Mouse (Mus musculus): Measurements from ENCODE around the gene Dram1.

Gene Dram1

DNA sequence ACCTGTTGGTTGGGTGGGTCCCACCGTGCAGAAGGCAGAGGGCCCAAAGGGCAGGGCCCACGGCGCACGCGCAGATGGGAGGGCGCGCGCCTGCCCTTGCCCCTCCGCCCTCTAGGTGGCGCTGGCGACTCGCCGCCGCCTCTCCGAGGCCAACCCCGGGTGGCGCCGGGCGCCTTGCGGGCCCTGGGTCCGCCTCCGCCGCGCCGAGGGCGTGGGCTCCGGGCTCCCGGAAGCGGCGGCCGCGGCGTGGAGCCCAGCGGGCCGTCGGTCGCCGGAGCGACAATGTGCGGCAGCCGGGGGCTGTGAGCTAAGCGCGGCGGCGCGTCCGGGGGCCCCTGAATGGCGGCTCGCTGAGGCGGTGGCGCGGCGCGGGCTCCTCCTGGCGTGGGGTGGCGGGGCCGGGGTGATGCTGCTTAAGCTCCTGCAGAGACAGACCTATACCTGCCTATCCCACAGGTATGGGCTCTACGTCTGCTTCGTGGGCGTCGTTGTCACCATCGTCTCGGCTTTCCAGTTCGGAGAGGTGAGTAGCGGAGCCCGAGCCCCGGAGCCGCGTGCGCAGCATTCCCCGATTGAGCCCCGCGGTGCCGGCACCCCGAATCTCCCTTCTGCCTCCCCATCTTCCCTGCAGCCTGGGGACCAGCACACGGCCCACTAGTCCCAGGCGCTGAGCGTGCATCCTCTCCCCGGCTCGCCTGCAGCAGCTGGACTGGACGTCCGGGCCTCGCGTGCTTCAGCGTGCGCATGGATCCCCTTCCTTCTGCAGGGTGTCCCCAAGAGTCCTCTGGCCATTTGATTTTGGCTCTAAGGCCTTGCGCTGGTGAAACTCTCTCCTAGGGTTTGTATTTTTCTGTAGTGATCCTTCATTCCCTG lies at the start of gene Dram1, which contains the start of gene Gnptab:
TSS of gene Dram1 (minus strand) at position 68 of the 873 bp plus-strand sequence.
TSS of gene Gnptab (plus strand) at position 120 of the 873 bp plus-strand sequence.
- peak; percentile 88 for DNase-seq (ENCODE audit: low spot score)

DNA sequence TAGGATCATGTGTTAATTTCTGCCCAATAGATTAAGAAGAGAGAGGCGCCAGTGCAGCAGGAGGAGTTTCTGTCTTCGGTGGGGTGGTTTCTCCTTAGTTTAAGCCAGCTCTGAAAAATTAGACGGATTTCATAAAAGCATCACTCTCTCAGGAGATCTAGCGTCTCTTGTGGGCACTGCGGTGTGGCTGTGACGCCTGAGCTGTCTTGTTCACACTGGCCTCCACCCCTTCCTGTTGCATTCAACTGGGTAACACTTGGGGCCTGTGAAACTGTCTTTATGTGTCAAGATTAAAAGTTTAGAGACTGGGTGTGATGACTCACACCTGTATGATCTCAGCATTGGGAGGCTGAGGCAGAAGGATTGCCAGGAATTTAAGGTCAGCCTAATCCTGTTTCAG lies 49.1 kb upstream of the Dram1 start:
- no peak for DNase-seq (ENCODE audit: low spot score)

DNA sequence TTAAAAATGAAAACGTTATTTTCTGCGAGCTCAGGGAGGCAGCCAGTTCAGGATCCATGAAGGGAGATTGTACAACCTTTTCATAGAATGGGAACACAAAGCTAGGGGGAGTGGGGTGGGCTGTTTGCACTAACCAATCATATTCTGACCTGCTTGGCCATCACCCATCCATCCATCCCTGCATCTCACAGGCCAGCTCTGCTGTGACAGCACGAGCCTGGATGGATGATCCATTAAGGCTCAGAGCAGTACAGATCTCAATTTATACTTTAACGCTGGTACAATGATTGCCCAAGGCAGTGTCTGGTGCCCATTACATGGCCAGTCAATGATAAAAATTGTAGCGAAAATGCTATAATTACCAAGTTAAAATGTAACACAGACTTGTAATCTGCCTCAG lies 48.0 kb upstream of the Dram1 start:
- DNase-seq (ENCODE audit: low spot score): no peak

DNA sequence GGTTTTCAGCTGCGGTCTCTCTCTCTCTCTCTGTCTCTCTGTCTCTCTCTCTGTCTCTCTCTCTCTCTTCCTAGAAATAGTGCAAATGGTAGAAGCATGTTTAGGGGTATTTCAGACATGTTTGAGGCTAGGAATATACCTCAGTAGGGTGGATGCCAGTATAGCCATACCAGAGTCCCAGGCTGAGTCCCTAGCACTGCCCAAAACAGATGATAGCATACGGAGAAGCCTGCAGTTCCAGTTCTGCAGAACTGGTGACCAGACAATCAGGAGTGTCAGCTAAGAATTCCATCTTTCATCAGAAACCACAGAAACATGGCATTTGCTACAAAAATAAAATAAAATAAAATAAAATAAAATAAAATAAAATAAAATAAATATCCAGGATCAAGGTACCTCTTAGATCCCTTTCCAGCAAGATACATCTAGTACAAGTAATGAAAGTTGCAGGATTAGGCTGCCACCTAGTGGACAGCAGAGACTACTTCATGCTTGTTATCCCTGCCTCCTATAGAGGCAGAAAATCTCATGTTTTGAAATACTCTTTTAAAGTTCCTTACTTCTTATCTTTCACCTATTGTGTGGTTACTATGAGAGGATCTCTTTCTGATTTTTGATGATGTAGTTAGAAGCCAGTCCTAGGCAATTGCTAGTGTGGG lies 47.4 kb upstream of the Dram1 start:
- peak; percentile 43 for DNase-seq (ENCODE audit: low spot score)

DNA sequence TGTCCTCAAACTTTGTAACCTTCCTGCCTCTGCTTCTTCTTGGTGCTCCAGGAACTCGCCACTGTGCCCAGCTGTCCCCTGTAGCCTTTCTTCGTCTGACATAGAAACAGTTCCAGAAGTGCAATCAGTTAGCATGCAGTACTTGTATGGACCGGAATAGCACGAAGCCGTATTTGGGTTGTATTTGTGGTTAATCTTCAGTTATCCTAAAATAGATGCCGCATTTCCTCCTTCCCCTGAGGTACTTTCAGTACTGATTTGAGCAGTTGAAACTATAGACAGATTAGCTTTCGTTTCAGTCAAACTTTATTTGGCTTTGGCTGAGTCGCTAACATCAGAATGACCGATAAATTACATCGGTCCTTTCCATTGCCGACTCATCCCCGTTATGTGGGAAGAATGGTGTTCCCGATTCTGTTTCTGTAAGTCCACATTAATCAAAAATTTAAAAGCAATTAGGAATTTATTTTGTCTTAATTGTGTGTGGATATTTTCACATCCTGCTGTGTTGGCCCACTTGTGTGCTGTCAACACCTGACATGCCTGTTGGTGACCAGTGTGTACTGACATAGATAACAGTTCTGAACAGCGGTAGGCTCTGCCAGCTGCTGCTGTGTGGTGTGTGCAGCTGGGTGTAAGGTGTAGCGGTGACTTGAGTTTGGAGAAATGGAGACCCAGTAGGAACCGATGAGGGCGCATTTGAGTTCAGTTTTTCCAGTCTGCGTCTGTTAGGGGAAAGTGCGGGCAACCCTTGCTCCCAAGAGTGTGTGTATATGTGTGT lies 42.0 kb upstream of the Dram1 start:
- DNase-seq (ENCODE audit: low spot score): no peak

DNA sequence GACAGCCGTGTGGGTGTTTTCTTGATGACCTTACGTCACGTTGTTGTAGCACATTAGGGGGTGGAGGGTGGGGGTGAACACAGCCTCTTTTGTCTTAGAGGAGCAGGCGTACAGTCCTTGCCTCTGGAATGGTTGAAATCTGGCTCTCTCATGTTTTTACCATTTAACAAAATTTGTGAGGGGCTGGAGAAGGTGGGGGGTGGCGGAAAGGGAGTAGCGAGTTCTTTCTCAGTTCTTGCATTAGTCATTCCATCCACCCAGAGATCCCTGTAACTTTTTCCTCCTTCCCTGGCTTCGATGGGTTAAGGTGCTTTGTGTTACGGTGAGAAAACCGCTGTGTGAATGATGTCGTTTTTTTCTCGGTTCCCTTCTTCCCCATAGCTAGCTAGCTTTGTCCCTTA lies 41.3 kb upstream of the Dram1 start:
- no peak for DNase-seq (ENCODE audit: low spot score)

DNA sequence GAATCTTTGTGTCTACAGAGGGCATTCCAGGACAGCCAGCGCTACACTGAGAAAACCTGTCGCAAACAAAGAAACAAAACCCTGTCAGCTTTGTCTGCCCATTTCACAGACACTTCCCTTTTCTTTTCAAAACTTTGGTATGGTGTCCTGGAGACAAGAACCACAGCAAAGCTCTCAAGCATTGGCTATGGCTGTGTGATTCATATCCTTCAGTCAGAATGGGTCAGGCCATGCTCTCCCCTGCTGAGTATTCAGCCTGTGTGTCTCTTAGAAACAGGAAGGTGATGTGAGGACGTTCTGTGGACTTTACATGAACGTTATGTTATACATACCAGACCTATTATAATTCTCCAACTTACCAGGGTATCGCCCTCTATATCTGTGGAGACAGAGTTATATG lies 38.8 kb upstream of the Dram1 start:
- DNase-seq (ENCODE audit: low spot score): no peak

DNA sequence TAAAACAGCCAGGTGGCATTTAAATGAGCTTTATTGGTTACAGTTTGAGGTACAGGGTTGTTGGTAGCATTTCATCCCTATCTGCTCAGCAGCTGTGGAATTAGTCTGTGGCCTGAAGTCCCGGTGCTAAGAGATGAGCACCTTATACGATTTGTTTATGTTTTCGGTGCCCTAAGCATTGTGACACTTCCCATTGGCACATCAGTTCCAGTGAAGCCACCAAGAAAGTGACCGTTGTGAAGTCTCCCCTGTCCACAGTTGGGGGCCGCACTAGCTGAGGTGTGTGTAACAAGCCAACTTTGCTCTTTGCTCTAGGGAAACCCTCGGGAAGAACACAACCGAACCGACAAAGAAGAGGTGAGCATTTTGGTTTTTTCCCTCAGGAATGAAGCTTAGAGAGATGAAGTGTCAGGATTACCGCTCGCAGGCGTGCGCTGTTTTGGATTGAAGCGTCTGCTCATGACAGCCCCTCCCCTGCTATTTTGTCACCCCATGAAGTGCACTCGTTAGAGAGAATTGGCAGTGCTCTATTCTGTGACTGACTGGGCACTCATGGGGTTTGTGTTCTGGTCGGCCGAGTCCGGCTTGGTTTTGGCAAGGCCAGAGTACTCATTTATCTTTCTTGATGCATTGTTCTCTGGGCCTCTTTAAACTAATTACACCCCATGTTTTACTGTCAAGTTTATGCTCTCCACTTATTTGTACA lies 33.6 kb upstream of the Dram1 start:
- no peak for DNase-seq (ENCODE audit: low spot score)

DNA sequence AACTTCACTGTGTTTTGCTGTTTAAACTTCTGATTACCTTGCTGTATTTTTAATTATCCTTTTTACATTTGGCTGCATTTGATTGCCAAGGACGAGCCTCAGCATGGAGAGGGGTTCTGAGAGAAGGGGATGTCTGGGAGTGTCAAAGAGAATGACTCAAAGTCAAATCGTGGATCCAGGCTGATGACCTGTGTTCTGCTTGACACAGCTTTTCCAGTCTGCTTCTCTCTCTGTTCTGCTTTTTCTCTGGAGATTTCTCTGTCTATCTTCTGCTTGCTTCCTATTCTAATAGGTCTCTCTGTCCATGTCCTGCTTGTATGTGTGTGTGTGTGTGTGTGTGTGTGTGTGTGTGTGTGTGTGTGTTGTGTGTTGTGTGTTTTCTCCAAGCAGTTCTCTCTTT lies 30.9 kb upstream of the Dram1 start:
- no peak for DNase-seq (ENCODE audit: low spot score)

DNA sequence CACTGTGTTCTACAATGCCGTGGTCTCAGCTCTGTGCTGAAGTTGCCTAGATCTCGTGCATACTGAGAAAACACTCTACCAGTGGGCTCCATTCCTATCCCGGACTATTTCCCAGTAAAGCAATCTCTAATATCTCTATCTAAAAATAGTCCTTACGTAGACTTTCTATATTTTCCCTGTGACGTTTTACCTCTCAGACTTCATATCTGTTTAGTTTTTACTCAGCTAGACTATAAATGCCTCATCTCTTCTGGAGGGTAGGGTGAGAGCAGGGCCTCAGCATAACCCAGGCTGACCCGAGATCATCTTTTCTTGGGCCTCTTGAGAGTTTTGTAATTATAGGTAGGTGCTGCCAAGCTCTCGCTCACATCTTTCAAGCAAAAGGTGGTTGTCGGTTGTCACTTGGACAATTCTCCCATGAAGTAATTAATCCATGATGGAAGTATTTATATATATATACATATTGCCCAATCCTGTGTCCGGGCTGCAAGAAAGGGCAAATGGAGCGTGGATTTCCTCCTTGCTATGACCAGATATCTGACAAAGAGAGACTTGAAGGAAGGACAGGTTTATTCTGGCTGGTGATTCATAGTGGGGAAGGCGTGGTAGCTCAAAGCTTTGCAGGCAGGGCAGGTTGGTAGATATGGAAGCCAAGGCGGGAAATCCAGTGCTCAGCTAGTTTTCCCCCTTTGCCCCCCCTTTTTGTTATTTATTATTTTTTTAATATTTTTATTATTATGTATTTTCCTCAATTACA lies 29.2 kb upstream of the Dram1 start:
- no peak for DNase-seq (ENCODE audit: low spot score)

DNA sequence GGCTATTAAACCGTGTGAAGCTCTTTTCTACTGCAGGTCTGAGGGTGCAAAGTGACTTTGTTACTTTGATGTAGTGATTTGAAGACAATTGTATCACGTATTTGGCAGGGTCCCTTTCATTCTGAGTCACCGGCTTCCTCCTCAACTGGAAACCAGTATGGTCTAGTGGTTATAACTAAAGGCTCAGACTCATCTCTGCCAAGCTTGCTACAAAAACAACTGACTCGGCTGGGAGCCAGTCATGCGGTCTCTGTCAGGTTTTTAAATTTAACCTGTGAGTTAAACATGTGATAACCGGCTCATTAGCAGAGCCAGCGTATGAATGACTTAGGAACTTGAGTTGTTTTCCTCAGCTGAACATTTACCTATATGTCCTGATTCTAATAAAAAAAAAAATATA lies 26.9 kb upstream of the Dram1 start:
- peak; percentile 38 for DNase-seq (ENCODE audit: low spot score)

DNA sequence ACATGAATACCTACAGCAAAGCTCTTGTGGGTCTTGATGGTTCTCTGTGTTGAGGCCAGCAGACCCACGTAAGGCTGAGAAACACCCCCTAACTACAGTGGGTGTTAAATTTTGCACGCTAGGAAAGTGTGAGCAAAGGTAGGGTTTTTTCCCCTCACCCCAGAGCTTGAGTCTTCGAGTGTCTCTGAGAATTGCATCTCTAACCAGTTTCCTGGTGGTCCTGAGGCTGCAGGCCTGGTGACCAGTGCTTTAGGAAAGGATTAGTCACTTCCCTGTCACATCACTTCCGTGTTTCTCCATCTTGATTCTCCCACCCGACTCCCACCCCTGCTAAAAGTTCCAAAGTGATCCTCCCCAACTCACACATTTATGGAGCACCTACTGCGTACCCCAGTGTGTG lies 25.3 kb upstream of the Dram1 start:
- no peak for DNase-seq (ENCODE audit: low spot score)

DNA sequence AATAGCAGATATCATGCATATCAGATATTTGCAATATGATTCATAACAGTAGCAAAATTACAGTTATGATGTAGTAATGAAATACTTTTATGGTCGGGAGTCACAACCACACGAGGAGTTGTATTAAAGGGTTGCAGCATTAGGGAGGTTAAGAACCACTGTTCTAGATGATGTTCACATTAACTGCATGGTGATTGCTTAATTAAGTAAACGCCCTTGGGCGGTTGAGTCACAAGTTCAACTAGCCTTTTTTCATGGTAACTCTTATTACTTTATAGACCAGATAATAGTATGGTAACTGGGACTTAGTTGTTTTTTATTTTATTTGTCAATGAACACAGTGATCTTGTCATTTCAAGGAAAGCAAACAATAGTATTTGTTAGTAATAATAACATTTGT lies 24.1 kb upstream of the Dram1 start:
- no peak for DNase-seq (ENCODE audit: low spot score)

DNA sequence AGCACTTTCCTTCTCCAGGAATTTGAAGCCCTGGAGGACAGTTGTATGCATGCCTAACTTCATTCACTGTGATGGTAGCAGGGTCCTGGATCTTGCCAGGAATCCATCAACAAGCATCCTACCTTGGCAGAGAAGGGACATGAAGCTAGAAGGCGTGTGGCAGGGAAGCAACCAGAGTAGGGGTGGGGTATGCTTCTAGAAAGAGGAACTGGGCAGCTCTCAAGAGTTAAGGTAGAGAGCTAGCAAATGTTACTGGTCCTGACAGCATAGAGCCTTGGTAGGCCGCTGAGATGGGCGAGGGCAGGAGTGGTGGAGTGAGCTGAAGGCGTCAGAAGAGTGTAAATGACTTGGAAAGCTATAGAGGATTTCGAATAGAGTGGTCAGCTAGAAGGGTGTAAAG lies 20.4 kb upstream of the Dram1 start:
- no peak for DNase-seq (ENCODE audit: low spot score)

DNA sequence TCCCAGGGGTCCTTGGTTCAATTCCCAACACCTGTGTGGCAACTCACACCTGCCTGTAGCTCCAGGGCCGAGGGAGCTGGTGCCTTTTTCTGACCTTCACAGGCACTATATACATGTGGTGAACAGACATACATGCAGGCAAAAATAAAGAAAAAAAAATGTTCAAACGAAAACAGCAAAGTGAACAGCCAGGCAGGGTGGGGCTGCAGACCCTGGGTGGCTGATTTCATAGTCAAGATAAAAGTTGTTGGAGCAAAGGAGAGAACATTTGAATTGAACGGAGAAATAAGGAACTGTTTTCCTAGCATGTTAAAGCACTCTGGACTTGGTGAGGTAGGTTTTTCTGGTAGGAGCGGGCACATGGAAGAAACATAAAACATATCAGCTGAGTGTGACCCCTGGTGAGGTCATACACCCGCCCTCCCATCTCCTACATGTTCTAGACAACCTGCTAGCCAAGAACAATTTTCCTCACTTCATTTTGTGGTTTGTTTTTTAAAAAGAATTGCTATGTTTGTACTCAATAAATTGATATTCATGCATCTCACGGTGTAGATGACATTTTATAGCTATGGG lies 19.9 kb upstream of the Dram1 start:
- DNase-seq (ENCODE audit: low spot score): no peak

DNA sequence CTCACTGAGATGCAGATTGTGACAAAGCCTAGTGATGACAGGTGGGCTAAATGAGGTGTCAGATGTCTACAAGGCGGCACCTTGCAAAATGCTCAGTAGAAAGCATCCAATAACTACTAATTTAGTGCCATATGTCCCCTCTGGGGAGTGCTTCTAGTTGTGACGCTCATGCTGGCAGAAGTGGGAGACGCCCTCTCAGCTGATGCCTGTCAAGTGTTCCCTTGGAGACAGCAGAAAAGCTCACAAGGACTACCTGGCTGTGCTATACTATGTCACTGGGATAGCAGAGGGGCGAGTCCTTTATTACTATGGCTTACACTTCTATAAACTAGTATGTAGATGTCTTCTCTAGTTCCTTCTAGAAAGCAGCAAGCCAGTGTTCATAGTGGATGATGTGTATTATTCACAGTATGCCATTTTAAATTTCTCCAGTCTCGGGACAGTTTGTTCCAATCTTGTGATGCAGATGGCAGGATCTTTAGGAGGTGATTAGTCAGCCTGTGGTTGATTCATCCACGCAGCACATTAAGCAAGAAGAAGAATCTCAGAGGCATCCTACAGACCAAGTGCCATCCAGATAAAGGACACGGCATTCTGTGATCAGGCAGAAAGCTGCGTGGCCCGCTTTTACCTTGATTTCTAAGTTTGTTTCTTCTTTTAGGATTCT lies 13.4 kb upstream of the Dram1 start:
- DNase-seq (ENCODE audit: low spot score): peak; percentile 40

DNA sequence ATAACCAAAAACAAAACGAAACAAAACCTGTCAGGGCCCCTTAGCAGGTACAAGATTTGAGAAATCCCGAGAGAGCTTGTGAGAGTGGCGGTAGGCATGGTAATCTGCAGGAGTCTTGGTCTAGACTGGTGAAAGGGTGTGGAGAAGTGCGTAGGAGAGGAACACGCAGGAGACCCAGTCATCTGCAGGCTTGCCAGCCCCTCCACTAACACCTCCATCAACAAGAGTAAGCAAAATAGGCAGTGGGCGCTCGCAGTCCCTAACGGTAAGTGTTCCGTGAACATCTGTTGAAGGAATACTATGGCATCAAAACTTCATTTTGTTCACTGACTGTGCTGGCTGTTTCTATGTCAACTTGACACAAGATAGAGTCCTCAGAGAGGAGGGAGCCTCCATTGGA lies 12.6 kb upstream of the Dram1 start:
- no peak for DNase-seq (ENCODE audit: low spot score)

DNA sequence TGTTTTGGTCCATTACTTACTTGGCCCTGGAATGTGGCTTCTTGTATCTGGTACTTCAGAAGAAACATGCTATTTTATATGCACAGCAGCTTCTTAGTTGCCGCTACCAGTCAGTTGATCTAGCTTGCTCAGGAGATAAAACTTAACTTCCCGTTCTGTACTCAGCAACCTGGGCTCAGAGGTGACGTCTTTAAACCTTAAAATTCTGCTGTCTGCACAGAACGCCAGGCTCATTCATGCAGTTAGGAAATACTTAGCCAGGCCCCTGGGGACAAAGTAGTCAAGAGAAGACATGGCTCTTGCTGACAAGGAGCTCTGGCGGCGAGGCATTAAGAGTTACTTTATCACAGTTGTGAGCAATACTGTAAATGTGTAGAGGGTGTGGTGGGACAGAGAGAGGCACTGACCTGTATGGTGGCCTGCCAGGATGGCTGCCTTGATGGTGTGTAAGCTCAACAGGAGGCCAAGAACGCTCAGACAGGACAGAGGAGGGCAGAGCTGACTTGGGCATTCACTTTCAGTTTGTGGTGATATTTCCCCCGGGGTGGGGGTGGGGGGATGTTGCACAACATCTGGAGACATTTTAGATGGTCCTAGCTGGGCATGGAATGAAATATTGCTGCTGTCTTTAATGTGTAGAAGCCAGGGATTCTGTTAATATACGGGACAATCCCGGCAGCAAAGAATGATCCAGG lies 11.4 kb upstream of the Dram1 start:
- DNase-seq (ENCODE audit: low spot score): no peak

DNA sequence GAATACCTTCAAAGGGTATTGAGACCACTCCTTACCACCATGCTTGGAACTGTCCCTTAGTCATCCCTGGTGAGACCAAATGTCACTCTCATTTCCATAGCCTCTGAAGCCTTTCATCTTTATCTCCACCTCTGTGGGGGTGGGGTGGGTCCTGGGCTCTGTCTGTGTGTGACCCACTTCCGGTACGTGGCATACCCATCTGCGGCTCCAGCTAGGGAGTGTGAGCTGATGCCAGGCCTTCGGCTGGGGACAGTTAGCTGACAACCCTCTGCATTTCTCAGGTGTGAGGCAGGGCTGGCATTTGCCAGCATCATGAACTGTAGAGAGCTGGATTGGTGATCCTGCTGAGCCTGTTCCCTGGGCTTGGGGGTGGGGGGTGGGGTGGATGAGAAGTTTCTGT lies 10.7 kb upstream of the Dram1 start:
- no peak for DNase-seq (ENCODE audit: low spot score)

DNA sequence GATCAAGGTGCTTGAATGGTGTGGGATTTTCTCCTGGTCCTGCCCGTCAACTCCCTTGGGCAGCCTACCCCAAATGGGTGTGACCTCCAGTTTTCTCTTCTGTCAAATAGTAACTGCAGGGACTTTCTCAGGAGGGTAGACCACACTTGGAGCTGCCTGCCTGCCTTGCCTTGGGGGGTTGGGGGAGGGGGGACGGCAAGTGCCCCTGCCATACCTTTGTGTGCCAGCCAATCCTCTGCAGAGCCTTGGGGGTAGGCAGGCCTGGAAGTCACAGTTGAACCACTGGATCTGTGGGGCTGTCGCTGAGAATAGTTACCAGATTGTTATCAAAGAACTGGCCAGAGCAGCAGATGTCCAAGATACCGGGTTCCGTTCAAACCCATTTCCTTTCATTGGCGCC lies 7.4 kb upstream of the Dram1 start:
- DNase-seq (ENCODE audit: low spot score): no peak

Data from layer of hippocampus, adult 11-12 months (tissue).